Mouse (Mus musculus) erythroid progenitor cell, adult 5-6 weeks (primary cell): ENCODE data around the gene Gm3159. TPM values are rescaled to one million over a fixed set of nuclear protein-coding genes. Genes with fewer than 3 reads are reported as not detected.
"Not testable (repeated sequence)": the region's sequence is repeated elsewhere in the genome, so short reads cannot be mapped to it uniquely, and the experiment has no call there.

Source experiments
- ATAC-seq: replicated peaks from 2 replicates; pipeline ENCODE4 v1.8.0; 2016; ENCODE audit warnings: moderate number of reproducible peaks, mild to moderate bottlenecking, moderate TSS enrichment, inconsistent platforms; ENCODE audit not compliant: poor library complexity, low FRiP score, severe bottlenecking
- total RNA-seq, 2 experiments: library from RNA; stranded (forward) in 1 of 2; stranded (reverse) in 1 of 2; fragments of 150-400 nt in 1 of 2; fragments of 186-747, 209-891 nt in 1 of 2; gene quantifications; 2 replicates each; pipeline versions ENCODE4 v1.2.3 to v1.2.4; 2015 to 2017; ENCODE audit warnings: low replicate concordance in 2 of 2

The Gm3159 gene
- total RNA-seq (2015; ENCODE audit: low replicate concordance), result not detected in 2 replicates
- not detected in 2 replicates for total RNA-seq (2017; ENCODE audit: low replicate concordance)

DNA sequence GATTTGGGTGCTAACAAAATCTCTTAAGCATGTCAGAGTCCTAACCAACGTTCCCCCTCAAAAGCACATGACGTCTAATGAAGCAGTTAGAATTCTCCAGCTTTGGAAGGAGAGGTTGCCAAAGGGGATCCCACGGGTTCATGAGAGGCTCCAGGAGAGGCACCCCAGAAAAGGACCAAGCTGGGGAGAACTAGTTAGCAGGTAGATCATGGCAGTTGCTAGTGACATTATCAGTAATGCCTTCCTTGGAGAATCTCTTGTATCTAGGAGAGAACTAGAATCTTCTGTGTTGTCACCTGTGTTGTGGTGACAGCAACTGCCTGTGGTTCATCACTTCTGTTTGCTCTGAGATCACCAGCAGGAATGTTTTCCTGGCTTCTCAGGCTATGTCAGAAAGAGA is at the start of gene Gm3159:
Gene Gm3159 (plus strand): TSS at position 301 of the 400 bp plus-strand sequence.
- not testable (repeated sequence) for ATAC-seq

DNA sequence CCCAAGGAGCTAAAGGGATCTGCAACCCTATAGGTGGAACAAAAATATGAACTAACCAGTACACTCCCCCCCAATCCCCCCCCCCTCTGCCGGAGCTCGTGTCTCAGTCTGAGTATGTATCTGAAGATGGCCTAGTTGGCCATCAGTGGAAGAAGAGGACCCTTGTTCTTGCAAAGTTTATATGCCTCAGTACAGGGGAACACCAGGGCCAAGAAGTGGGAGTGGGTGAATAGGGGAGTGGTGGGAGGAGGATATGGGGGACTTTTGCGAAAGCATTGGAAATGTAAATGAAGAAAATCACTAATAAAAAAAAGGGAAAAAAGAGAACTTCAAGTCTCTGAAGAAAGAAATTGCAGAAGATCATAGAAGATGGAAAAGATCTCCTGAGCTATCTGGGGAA is 28.3 kb upstream of the Gm3159 start:
- ATAC-seq, result not testable (repeated sequence)

DNA sequence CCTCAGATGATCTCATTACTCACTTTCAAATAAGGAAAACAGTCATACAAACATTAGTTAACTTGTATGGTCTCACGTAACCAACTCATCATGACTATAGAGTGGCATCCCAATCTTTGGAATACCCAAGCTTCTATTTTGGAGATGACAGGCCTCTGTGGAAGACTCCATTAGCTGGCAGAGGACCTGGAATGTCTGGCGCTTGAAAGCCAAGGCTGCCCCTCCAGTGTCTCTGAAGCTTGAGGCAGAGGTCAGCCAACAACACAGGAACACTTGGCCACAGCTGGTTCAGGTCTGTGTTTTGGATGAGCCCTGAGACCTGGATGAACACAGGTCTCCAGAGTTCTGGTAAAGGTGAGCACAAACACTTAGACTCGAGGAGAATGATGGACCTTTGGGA is 27.6 kb upstream of the Gm3159 start:
- not testable (repeated sequence) for ATAC-seq

DNA sequence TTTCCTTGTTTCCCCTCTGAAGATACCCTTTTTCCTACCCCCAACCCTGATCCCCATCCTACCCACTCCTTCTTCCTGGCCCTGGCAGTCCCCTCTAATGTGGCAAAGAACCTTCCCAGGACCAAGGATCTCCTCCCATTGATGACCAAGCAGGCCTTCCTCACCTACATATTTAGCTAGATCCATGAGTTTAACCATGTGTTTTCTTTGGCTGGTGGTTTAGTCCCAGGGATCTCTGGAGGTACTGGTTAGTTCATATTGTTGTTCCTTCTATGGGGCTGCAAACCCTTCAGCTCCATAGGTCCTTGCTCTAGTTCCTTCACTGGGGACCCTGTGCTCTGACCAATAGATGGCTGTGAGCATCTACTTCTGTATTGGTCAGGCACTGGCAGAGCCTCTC is 19.5 kb upstream of the Gm3159 start:
- ATAC-seq, result not testable (repeated sequence)

DNA sequence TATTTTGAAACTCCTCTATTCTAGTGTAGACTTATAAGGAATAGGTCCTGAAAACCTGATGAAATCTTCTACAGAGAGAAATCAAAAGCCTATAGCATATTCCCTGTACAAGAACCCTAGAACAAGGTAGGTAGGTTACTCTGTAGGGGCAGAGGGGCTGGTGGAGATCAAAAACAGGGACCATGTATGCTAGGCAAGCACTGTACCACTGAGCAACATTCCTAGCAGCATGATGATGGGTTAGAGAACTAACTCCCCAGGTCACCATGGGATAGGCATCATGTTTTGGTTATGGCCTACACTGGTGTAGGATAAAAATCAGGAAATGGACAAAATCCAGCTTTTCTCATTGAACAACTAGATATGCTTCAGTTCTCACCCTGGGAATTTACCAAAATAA is 11.7 kb upstream of the Gm3159 start:
- ATAC-seq, result not testable (repeated sequence)

DNA sequence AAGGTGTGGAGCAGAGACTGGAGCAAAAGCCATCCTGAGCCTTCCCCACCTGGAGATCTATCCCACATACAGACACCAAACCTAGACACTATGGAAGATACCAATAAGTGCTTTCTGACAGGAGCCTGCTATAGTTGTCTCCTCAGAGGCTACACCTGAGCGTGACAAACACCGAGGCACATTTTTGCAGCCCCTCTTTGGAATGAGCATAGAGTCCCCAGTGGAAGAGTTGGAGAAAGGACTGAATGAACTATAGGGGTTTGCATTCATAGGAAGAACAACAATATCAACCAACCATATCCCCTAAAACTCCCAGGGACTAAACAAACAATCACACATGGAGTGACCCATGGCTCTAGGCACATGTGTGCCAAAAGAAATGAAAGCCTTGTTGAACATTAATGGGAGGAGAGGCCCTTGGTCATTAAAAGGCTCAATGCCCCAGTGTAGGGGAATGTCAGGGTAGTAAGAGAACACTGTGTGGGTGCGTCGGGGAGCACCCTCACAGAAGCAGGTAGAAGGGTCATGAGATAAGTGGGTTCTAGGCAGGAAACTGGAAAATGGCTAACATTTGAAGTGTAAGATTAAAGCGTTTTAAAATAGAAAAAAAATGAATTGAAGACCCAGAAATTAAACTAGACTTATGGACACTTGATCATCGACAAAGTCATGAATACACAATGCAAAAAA is 4.3 kb upstream of the Gm3159 start:
- not testable (repeated sequence) for ATAC-seq

DNA sequence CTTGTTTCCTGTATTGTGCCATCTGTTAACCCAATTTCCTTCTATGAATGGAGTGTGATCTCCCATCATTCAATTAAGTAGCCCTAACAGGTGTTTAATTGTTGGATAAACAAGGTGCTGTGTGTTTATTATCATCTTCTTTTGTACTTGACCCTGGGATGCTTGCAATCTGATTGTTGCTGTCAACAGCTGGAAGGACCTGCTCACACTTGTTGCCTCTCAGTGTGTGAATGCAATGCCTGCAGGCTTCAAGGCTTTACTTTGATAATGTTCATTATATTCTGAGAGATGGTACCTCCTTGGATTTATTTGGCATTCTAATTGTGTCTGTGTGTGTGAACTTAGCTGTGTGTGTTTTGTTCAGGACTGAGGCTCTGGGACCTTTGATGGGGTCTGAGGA is 1.3 kb downstream of the Gm3159 start:
- ATAC-seq, result not testable (repeated sequence)

DNA sequence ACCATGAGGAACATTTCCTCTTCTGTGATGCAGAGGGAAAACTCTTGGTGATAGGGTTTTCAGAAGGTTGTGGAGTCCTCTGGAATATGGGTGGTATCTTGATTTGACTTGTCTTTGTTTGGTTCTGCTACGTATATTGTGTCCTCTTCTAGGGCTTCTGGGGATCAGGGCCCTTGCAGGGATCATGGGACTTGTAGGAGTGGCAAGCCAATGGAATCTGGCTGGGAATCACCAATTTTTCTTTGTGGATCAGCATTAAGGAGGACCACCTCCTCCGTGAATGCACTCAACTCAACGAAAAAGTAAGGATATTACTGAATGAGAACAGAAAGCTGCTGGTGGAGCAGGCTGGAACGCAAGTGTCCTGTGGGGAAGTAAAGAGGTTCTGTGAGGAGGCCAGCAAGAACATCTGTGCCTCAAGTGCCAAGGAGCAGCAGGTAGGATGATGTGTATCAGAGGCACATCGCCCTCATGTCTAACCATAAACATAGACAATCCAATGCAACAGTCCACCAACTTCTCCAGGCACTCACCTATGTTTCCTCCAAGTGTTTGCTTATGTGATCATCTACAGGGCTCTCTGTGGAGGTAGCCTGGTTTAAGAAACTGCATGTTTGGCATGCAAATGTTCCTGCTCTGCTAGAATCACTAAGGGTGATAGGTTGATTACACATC is 2.9 kb downstream of the Gm3159 start:
- ATAC-seq, result not testable (repeated sequence)

DNA sequence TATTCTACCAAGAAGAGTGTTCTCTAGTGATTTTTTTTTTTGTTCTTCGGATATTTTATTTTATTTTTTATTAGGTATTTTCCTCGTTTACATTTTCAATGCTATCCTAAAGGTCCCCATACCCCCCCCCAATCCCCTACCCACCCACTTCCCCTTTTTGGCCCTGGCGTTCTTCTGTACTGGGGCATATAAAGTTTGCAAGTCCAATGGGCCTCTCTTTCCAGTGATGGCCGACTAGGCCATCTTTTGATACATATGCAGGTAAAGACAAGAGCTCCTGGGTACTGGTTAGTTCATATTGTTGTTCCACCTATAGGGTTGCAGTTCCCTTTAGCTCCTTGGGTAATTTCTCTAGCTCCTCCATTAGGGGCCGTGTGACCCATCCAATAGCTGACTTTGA is 3.9 kb downstream of the Gm3159 start:
- not testable (repeated sequence) for ATAC-seq

DNA sequence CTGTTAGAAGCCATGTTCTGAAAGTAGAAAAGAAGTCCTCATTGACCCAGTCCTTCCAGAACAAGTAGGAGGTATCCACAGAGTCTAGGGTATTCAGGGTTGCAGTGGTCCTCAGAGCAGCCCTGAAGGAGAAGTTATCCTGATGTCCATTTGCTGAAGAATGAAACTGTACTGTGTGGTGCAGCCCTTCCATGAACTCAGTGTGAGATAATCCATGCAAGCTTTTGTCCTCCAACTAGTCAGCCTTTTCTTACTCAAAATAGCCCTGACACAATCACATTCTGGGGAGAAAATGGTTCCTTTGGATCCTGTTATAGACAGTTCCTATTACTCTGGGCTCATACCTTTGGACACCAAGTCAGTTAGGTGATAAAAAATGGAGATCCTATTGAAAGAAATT is 6.5 kb downstream of the Gm3159 start:
- not testable (repeated sequence) for ATAC-seq

DNA sequence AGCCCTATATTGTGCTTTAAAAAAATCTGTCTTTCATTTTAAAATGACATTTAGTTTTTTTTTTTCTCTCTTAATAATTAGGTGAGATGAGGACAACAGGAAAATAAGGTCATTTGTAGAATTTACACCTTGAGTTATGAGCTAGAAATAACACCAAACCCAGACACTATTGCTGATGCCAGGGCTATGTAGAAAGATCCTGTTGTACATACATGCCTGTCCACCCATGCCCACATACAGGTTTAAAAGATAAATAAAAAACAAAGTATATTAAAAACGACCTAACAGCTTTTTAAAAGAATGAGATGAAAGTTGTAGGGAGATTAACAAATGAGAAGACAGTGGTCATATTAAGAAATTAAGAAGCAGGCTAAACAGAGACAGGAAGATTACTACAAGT is 12.6 kb downstream of the Gm3159 start:
- ATAC-seq, result not testable (repeated sequence)

DNA sequence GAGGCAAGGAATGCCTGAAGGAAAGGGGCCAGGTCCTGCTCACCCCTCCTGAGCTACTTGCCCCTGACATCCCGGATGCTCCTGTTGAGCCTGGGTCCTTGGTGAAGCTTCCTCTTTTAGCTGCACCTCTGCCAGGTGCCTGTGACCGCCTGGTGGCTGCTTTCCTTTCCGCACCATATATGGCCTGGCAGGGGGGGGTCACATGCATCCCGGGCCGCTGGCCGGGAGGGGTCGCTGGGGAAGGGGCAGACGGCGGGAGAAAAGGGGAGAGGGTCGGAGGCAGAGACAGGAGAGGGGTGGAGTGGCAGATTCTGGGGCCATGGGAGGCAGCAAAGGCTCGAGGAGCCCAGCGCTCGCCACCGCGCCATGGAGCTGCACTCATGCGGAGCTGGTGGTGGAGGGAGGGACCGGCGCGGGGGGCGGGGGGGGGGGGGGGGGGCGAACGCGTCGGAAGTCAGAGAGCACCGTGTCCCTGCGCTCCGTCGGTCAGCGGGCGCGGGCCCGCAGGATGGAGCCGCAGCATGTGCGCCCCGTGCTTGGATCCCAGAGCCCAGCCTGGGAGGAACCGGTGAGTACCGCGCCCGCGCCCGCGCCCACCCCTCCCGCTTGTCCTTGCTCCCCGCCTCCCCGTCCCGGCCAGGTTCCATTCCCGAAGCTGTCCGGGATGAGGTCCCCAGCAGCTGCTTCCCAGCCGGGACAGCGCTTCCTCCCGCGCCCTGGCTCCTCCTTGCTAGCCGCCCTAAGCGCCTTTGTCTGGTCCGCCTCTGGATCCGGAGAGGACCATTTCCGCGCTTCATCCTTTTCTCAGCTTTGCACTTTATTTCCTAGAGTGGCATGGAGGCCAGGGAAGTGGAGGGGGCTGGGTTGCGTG is 17.9 kb downstream of the Gm3159 start, which contains the start of gene Gm3164:
Gene Gm3164 (plus strand): TSS at position 484 of the 871 bp plus-strand sequence.
- ATAC-seq, result not testable (repeated sequence)

DNA sequence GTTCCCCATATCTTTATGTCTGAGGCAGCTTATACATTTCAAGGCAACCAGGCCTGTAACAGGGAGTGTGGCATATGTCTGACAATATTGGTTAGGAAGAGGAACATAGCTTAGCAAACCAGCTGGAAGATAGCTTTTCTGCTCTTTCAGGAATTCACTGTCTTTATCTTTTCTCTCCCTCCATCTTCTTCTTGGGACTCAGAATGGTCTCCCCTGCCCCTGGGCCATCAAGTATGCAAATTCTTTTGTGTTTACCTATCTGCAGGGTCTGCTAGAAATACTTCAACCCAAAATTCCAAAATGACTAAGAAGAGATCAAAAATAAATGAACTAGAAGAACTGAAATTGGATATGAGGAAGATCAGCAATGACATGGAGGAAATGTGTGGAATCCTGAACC is 33.4 kb downstream of the Gm3159 start, which contains the start of gene Gm3173:
Gene Gm3173 (plus strand): TSS at position 301 of the 400 bp plus-strand sequence.
- not testable (repeated sequence) for ATAC-seq

Other genes with a start within 250 kb of the Gm3159 start
- gene Gm3127, start 232.5 kb upstream of the Gm3159 start, total RNA-seq (2015; ENCODE audit: low replicate concordance), result not detected in 2 replicates
- not detected in 2 replicates for gene Gm3127, start 232.5 kb upstream of the Gm3159 start, total RNA-seq (2017; ENCODE audit: low replicate concordance)
- not detected in 2 replicates for gene Gm2974, start 214.9 kb upstream of the Gm3159 start, total RNA-seq (2015; ENCODE audit: low replicate concordance)
- not detected in 2 replicates for gene Gm2974, start 214.9 kb upstream of the Gm3159 start, total RNA-seq (2017; ENCODE audit: low replicate concordance)
- not detected in 2 replicates for gene Gm3138, start 147.9 kb upstream of the Gm3159 start, total RNA-seq (2015; ENCODE audit: low replicate concordance)
- not detected in 2 replicates for gene Gm3138, start 147.9 kb upstream of the Gm3159 start, total RNA-seq (2017; ENCODE audit: low replicate concordance)
- gene Gm3149, start 80.2 kb upstream of the Gm3159 start, total RNA-seq (2015; ENCODE audit: low replicate concordance), result not detected in 2 replicates
- not detected in 2 replicates for gene Gm3149, start 80.2 kb upstream of the Gm3159 start, total RNA-seq (2017; ENCODE audit: low replicate concordance)
- not detected in 2 replicates for gene 2610042L04Rik, start 62.8 kb upstream of the Gm3159 start, total RNA-seq (2015; ENCODE audit: low replicate concordance)
- gene 2610042L04Rik, start 62.8 kb upstream of the Gm3159 start, total RNA-seq (2017; ENCODE audit: low replicate concordance), result not detected in 2 replicates
- not detected in 2 replicates for gene Gm3164, start 17.9 kb downstream of the Gm3159 start, total RNA-seq (2015; ENCODE audit: low replicate concordance)
- gene Gm3164, start 17.9 kb downstream of the Gm3159 start, total RNA-seq (2017; ENCODE audit: low replicate concordance), result not detected in 2 replicates
- not detected in 2 replicates for gene Gm3173, start 33.5 kb downstream of the Gm3159 start, total RNA-seq (2015; ENCODE audit: low replicate concordance)
- not detected in 2 replicates for gene Gm3173, start 33.5 kb downstream of the Gm3159 start, total RNA-seq (2017; ENCODE audit: low replicate concordance)
- not detected in 2 replicates for gene Gm3182, start 84.2 kb downstream of the Gm3159 start, total RNA-seq (2015; ENCODE audit: low replicate concordance)
- gene Gm3182, start 84.2 kb downstream of the Gm3159 start, total RNA-seq (2017; ENCODE audit: low replicate concordance), result not detected in 2 replicates
- gene Gm3047, start 157.9 kb downstream of the Gm3159 start, total RNA-seq (2015; ENCODE audit: low replicate concordance), result not detected in 2 replicates
- not detected in 2 replicates for gene Gm3047, start 157.9 kb downstream of the Gm3159 start, total RNA-seq (2017; ENCODE audit: low replicate concordance)
- not detected in 2 replicates for gene Gm8159, start 234.8 kb downstream of the Gm3159 start, total RNA-seq (2015; ENCODE audit: low replicate concordance)
- gene Gm8159, start 234.8 kb downstream of the Gm3159 start, total RNA-seq (2017; ENCODE audit: low replicate concordance), result not detected in 2 replicates